Mouse (Mus musculus): ENCODE results near the gene Nccrp1.
"Not testable (repeated sequence)": the region's sequence is repeated elsewhere in the genome, so short reads cannot be mapped to it uniquely, and the experiment has no call there.

The Nccrp1 gene

DNA sequence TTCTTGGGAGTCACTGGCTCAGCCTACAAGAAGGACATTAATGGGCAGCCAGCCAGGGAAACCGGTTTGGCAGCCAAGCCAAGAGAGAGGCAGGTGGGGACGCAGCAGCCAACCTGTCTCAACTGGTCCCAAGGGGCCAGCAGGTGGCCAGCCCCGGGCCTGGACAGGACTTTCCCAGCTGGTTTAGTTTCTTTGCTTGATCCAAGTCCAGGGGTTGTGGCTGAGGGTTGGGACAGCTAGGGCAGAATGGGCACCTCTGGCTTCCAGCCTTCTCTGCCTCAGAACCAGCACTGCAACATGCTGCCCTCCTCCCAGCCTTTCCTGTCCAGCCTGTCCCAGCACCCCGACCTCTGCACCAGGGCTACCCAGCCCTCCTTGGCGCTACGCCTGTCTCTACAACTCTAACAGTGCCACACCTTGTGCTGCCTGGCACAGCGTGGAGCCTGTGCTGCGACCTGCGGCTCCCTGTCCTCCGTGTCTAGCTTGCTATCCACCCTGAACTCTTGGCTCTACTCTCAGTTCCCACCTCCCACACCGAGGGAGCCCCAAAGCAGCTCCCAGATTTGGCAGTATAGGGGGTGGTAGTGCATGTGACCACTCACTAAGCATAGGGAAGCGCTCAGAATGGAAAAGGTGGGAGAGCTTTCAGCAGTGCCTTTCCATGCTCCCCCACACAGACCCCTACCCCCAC is 23.4 kb upstream of the Nccrp1 start:
- no peak for DNase-seq (ENCODE audit: low read depth)

DNA sequence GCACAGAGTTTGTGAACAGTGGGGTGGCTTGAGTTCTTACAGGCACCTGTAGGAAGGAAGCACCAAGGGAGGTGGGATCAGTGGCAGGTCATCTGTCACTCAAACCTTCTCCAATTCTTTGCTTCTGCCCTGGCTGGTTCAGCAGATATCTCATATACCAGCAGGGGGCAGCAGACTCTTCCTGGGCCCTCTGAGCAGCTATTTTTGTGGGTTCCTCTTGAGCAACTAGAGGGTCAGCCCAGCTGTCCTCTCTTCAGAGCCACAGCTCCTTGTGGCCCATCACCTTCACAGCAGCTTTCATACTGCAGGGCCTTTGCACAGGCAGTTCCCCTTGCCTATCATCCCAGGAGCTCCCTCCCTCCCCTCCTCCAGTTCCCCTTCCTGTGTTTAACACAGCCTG is 21.2 kb upstream of the Nccrp1 start:
- DNase-seq (ENCODE audit: low read depth): no peak

DNA sequence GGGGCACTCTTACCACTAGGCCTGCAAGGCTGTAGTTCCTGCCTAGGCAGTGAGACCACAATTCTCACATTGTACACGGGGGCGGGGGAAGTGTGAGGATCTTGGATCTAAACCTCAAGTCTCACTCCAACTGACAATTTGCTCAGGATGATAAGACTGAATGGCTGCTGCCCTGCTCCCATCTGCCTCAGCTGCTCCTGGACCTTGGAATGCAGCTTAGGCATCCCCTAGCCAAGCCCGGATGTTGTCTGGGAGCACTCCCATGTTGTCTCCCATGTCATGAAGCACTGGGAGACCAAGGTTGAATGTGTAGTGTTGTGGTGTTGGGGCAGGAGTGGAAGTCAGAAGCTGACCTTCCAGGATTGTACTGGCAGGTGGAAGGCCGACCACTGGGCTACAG is 20.5 kb upstream of the Nccrp1 start:
- no peak for DNase-seq (ENCODE audit: low read depth)

DNA sequence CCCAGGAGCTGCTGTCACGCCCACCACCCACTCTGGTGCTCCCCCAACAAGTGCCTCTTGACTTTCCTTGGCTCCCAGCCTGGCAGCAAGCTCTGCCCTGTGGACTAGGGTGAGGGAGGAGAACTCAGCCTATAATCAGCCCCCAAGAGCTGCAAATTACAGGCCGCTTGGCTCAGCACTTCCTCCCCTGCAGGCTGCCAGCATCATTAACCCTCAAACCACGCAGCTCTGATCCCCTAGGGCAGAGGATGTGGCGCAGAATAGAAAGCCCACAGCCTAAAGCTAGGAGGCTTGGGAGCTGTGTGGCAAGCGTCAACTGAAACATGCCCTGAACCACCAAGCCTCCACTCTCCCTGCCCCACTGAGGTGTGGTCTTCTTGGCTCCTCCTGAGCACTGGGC is 18.4 kb upstream of the Nccrp1 start:
- DNase-seq (ENCODE audit: low read depth): no peak

DNA sequence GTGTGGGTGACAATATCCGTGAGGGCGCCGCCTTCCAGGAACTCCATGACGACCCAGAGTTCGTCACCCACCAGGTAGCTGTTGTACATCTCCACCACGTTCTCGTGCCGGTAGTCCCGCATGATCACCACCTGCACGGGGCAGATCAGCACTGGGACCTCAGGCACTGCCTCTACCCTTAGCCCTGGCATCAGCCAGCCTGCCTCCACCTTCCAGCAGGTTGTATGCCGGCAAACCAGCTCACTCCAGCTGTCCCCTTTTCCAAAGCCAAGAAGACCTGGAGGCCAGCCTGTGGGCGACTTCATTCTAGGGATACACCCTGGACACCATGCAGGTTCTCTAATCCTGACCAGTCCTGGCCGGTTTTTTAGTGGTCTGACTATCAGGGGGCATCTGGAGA is 15.9 kb upstream of the Nccrp1 start:
- no peak for DNase-seq (ENCODE audit: low read depth)

DNA sequence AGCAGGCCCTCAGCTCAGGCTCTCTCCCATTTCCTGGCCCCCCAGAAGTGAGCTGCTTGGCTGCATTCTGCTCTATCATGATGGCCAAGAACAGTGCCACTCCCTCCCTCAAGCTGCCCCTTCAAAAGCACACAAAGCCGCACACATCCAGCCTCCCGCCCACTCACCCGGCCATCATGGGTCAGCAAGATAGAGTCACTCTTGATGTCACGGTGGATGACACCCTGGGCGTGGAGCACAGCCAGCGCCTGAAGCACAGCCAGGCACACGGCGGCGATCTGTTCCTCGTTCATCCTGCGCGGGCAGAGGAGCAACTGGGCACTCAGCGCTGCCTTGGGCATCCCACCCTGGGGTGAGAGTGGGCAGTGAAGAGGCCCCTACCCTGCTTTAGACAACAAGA is 15.3 kb upstream of the Nccrp1 start:
- DNase-seq (ENCODE audit: low read depth): no peak

DNA sequence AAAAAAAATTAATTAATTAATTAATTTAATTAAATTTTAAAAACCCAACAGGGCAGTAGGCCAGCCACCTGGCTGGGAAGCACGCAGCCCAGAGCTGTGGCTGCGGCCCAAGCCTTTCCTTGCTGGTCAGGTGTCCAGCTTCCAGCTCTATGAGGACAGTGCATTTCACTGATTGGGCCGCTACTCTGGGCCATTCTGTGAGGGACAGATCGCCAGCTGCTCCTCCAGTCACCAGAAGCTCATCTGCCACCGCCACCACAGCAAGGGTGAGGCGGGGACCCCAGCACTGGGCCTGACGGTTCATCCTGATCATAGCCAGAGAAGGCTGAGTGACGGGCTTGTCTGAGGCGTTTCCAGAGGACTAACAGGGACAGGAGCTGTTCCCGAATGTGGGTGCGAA is 14.9 kb upstream of the Nccrp1 start:
- DNase-seq (ENCODE audit: low read depth): no peak

DNA sequence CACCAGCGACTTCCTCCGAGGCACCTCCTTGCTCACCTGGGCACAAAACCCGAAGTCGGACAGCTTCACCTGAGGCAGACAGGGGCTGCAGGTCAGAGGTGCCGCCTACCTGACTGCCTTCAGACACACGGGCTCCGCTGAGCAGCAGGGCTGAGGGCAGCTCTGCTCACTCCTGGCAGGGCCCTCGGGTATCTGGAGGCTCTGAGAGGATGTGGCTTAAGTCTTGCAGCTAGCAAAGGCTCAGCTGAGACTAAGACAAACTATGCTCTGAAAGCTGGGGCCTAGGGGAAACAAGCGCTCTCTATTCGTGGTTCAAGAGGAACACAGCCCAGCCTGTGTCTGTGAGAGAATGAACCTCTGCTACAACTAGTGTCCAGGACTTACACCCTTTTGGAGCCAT is 13.8 kb upstream of the Nccrp1 start:
- DNase-seq (ENCODE audit: low read depth): no peak

DNA sequence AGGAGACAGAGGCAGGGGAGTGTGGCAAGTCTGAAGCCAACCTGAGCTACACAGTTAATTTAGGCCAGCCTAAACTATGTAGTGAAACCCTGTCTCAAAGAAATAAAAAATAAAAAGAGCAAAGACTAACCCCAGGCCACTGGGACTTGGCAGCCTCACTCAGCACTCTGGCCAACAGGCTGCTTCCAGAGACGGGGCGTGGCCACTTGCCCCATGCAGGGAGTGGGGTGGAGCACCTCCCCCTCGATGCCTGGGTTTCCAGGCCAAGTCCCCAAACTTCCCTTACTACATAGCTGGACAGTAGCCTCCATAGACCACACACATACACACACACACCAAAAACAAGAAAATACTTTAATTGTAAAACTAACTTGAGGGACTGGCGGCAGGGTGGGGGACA is 11.4 kb upstream of the Nccrp1 start:
- DNase-seq (ENCODE audit: low read depth): no peak

DNA sequence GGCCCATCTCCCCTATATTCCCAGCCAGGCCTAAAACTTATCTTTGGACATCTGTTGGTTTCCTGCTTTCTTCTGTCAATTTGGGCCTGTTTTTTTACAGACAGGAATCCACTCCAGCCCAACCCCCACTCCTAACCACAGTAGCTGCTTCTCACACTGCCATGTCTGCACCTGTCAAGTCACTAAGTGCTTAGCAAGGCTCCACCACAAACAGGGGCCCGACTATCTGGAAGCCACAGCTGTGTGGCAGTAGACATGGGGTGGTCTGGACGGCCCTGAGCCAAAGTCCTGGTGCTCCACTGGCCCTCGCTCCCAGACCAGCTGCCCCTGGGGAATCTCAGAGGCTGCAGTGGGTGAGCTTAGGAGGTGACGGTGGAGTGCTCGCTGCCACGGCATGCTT is 10.7 kb upstream of the Nccrp1 start:
- no peak for DNase-seq (ENCODE audit: low read depth)

DNA sequence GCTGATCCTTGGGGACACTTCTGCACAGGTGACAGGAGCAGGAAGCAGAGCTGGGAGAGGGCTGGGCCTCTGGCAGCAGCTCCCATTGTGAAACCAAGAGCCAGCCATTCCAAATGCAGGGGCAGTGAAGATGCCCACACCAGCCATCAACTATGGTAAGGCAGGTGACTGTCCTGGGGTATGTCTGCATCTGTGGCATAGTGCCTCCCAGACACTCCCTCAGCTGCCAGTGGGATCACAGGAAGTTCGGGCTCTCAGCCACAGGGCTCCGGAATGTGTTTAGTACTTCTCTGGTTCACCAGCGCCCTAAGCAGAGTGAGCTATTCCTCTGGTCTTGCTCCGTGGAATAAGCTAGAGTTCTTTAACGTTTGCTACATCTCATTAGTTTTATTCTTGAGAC is 10.0 kb upstream of the Nccrp1 start:
- no peak for DNase-seq (ENCODE audit: low read depth)

DNA sequence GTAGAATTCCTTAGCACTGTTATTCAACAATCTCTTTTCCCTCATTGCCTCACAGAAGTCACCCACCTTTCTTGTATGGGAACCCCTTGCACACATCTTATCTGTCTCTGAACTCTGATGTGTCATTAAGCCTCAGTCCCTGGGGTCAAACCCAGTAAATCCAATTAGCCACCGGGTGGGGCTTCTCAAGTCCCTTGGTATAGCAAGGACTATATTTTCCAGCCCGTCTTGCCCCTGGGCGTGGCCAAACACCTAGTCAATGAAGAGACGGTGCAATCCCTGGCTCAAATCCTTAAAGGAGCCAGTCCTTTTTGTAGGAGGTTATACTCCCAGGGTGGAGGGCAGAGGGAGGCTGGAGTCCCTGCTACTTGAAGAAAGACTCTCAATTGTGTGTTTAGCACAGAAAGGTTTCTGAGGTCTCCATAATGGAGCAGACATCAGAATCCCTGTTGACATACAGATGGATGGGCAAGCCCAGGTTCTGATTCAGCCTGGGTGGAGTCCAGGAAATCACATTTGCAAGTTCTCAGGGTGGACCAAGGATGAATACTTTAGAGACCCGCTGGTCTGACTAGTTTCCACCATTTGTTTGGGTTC is 9.0 kb upstream of the Nccrp1 start:
- no peak for DNase-seq (ENCODE audit: low read depth)

DNA sequence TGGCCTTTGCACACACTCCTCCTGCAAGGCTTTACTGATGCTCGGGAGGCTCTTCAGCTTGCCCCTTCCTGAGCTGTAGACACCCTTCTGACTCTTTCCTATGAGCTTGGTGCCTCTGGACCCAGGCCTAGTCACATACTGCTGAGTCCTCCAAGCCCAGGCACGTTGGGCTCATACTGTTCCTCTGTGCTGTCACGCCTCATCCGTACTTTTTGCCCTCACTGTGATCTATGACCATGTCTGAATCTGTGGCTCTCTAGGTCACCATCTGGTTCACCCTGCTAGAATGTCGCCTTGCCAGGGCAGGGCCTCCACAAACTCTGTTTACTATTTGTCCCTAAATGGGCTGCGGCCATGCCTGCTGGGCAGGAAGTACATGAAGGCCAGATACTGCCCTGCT is 6.0 kb upstream of the Nccrp1 start:
- no peak for DNase-seq (ENCODE audit: low read depth)

DNA sequence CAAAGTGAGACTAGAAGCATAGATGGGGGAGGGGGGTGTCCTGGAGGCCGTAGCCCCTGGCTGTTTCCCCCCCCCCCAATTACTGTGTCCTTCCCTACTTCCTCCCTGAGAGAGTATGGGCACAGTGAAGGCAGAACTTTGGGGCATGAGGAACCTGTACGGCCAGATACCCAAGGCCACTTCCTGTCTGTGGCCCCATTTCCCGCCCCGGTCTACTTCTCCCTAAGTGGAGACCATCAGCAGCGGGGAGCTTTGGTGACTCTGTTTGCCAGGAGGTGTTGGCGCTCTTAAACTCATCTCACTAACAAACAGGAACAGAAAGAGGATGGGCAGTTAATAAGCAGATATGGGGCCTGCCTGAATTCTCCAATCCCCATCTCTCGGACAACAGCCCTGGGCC is 574 bp upstream of the Nccrp1 start:
- DNase-seq (ENCODE audit: low read depth): no peak

DNA sequence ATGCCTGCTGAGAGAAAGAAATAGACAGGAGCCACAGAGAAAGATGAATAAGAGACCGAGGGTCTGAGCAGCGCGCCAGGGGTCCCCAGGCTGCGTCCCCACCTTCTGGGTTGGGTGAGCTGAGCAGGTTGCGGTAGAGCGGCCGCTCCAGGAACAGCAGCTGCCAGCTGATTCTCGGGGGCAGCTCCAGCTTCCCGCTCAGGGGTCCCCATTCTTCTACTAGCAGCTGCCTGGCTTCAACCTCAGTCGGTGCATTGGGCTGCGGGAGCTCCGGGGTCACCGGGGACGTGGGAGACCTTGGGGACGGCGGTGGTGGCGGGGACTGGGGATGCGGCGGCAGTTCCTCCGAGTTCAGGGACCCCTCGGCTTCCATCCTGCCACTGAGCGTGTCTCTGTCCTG is 405 bp downstream of the Nccrp1 start:
- DNase-seq (ENCODE audit: low read depth): no peak

DNA sequence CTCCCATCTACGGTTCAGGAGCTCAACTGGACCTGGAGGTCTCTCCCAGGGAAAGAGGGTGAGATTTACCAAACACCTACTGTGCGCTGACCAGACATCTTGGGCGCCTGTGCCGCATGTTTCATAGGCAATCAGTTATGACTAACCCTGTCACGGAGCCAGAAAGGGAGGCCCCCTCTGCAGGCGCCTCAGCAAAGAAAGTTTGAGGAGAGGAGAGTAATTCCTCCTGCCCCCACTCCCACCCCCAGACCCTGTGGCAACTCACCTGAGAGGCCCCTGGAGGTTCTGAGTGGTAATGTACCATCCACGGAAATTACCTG is 1.2 kb downstream of the Nccrp1 start:
- no peak for DNase-seq (ENCODE audit: low read depth)

DNA sequence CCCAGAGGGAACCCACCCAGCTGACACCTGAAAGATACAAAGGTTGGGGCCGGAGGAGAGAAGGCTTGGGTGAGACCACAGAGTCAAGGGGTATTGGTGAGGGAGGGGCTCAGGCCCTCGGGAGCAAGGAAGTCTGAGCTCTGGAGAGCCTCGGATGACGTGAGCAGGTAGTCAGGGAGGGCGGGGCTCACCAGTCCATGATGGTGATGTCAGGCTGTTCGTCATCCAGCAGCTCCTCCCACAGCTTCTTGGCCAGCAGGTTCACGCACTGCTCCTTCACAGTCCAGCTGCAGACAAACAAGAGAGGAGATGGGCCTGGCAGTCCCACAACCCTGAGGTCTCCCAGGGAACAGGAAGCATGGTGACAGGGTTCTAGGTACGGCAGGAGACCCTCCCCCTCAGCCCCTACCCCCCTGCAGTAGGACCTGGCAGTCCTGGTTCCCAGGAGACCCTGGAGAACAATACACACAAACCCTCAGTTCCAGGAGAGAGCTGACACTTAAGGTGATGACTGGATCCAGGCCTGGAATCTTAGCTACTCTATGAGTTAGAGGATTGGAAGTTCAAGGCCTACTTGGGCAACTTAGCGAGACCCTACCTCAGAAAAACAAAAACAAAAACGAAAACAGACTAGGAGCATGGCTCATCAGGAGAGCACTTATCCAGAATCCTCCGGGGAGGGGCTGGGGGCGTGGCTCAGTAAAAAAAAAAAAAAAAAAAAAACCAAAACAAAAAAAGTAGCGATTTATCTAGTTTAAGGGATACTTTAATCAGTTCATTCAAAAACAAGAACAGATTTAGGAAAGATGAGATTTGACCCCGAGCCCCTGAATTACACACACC is 1.8 kb downstream of the Nccrp1 start:
- no peak for DNase-seq (ENCODE audit: low read depth)

DNA sequence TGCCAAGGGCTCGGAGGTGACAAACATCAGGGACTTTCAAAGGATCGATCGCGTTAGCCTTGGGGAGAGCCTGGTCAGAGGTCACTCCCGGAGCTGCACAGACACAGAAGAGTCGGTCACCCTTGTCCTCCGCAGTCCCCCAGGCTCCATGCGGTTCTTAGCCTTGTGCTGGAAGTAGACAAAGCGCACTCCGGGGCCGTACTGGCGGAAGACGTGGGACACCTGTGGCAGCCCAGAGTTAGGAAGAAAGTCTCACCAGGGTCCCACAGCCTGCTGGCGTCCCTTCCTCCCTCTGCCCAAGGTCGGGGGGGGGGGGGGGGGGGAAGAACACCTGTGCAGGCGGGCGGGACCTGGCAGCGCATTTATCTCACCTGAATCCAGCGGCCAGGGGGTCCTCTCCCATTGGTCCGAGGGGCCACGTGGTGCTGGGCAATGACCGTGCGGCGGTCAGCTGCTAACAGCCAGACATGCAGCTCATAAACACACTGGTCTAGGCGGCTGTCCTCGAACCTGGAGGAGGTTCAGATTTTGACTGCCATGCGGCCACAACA is 2.9 kb downstream of the Nccrp1 start:
- no peak for DNase-seq (ENCODE audit: low read depth)

DNA sequence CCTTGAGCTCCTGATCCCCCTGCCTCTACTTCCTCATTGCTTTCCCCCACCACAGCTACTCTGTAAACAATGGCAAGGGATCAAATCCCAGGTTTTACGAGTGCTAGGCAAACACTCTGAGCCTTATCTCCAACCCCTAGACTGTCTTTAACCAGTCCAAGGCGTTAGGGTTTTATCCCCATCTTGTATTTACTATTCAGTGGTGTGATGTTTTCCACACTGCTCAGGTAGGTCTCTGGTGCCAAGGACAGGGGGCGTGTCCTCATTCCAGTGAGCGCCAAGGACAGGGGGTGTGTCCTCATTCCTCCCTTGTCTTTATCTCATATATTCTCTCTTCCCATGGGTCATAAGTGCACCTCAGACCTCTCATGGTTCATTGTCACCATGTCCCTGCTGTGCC is 6.5 kb downstream of the Nccrp1 start, which contains the start of gene Sycn:
Sycn (plus strand) TSS at position 360 of the 400 bp plus-strand sequence.
- DNase-seq (ENCODE audit: low read depth): no peak

DNA sequence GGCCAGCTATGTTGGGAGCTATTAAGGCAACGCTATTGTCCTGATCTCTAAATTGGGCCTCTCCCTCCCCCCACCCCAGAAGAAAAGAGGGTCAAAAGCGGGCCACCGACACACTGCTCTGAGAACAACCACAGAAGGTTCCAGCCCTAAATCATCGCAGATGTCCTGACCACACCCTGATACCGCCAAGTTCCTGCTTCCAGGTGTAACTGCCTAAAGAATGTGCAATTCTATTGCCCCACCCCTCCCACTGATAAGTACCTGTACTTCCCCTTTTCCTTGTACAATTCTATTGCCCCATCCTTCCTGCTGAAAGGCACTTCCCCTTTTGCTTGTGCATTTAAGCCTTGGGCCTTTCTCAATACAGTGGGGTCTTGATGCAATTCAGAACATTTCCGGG is 8.2 kb downstream of the Nccrp1 start:
- DNase-seq (ENCODE audit: low read depth): not testable (repeated sequence)

DNA sequence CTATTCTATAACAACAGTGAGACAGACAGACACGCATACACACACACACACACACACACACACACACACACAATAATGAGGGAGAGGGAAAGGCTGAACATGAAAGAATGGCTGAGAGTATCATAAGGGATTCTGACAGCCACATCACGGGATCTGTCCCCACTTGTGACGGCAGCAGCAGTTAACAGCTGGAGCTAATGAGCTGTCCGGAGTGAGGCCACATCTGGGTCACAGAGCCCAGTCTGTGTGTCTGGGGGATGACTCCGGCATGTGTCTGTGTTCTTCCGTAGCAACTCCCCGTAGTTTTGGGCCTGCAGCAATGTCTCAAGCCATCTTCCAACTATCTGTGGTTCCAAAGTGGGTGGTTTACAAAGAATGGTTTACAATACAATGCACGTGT is 15.0 kb downstream of the Nccrp1 start:
- DNase-seq (ENCODE audit: low read depth): no peak

DNA sequence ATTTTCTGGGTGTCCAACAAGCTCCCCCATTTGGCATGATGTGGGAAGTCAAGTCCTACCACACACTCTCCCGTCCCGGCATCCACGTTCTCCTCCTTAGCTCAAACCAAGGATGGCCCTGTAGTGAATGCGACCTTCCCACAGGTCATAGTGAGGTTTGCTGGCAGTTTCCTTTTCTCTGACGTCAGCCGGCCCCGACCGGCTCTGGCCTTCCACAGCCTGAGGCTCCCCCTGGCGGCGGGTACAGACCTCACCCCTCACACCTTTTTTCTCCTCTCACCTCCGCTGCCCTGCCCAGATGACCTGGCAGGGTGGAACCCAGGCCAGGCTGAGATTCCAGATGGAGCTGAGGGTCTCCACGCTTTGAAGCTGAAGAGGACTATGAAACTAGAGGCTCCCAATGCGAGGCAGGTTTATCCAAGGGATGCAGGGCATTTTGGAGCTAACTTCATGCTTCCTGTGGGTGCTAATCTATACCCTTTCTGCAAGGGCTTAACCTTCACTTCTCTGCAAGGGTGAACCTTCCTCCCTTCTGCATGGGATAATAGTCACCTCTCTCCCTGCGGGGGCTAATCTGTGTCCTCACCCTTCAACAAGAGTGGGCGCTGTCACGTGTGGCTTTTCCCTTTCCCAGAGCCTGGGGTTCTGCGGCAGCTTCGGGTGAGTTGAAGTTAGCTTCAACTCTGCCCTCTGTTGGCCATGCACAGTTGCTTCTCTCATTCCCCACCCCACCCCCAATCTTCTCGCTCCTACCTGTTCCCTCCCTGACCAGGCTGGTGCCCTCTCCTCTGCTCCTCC is 18.9 kb downstream of the Nccrp1 start:
- DNase-seq (ENCODE audit: low read depth): peak; percentile 61

All from c-Kit-positive CD71-positive TER-119-negative erythroid progenitor cells, embryonic 14.5 days (primary cell).